Mouse (Mus musculus) megakaryocyte, embryonic 14.5 days (primary cell): ENCODE data around the gene Pibf1. TPM values are rescaled to one million over a fixed set of nuclear protein-coding genes. Genes with fewer than 3 reads are reported as not detected.

ENCODE experiments used
- H3K27me3 ChIP-seq: replicated peaks from 2 replicates; pipeline ENCODE3; 2012; ENCODE audit warnings: inconsistent platforms
- H3K36me3 ChIP-seq: replicated peaks from 2 replicates; pipeline ENCODE3; 2012; ENCODE audit warnings: low read length, inconsistent platforms, mixed read lengths
- H3K4me1 ChIP-seq: 2 replicates; pipeline ENCODE4 v1.6.1; 2012; ENCODE audit warnings: inconsistent platforms
- H3K4me3 ChIP-seq: replicated peaks from 2 replicates; pipeline ENCODE3; 2012; ENCODE audit warnings: moderate library complexity, mild to moderate bottlenecking, inconsistent platforms
- H3K9me3 ChIP-seq: 2 replicates; pipeline ENCODE4 v1.6.1; 2012; ENCODE audit warnings: inconsistent platforms
- FLI1 ChIP-seq: IDR thresholded peaks from 2 replicates; pipeline ENCODE4 v1.6.1; 2012; ENCODE audit warnings: low read length, inconsistent platforms, mixed read lengths
- GATA1 ChIP-seq: IDR thresholded peaks from 3 replicates; pipeline ENCODE4 v1.6.1; 2012; ENCODE audit warnings: mixed read lengths, low read length, inconsistent platforms, borderline replicate concordance
- polyA plus RNA-seq: library from polyadenylated mRNA; stranded (reverse); fragments of >175 nt; gene quantifications from 2 replicates; pipeline ENCODE4 v1.2.3, GENCODE M21; 2012; ENCODE audit warnings: low replicate concordance; ENCODE audit not compliant: insufficient read depth

Gene Pibf1
- polyA plus RNA-seq, 1 experiment = 0.36 TPM

DNA sequence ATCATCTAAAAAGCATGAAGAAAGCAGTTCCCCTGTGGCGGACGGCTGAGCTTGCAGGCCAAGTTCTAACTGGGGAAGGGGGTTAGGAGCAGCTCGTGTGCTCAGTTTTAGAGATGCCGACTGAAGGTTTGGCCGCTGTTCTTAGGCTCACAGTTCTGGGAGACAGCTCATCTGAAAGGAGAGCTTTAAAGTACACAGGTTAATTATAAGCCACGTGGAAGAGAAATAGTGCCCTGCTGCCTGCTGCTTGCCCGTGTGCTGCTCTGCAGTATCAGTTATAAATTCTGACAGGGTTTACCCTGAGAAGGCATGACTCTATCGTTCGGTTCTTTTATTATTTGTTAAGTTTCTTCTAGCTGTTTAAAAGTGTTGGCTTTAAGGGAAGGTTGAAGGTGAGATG is 36.5 kb downstream of the Pibf1 start:
- H3K4me3 ChIP-seq = no peak overlapping the region
- no peaks in the 10 kb centered on the region for H3K9me3 ChIP-seq

DNA sequence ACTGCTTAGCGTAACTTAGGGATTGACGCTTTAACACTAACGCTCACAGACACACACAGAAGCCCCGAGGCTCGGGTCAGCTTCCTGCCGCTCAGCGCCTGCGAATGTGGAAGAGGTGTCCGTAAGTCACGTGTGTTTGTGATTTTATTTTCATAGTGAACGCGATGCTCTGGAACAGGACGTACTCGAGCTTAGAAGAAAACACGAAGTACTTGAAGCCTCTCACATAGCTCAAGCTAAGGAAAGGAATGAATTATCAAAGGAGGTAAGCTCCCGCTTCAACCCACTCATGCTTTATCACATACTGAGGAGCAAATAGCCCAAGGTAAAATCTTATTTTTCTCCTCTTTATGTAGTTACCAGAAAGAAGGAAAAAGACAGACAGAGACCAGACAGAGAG is 37.1 kb downstream of the Pibf1 start:
- Histone ChIP-seq H3K4me1 (no peaks in the 10 kb centered on the region), H3K4me3 (no peak overlapping the region), H3K36me3 (peaks cover 78% of the 10 kb centered on the region), H3K9me3 (no peaks in the 10 kb centered on the region), H3K27me3 (no peaks in the 10 kb centered on the region)
- no peak for TF ChIP-seq GATA1
- TF ChIP-seq FLI1 = no peak

More for the DNA sequence above, 36.5 kb downstream of the Pibf1 start:
- Histone ChIP-seq H3K4me1 (no peaks in the 10 kb centered on the region), H3K36me3 (peaks cover 79% of the 10 kb centered on the region), H3K27me3 (no peaks in the 10 kb centered on the region)
- no peak for TF ChIP-seq GATA1
- no peak for TF ChIP-seq FLI1

DNA sequence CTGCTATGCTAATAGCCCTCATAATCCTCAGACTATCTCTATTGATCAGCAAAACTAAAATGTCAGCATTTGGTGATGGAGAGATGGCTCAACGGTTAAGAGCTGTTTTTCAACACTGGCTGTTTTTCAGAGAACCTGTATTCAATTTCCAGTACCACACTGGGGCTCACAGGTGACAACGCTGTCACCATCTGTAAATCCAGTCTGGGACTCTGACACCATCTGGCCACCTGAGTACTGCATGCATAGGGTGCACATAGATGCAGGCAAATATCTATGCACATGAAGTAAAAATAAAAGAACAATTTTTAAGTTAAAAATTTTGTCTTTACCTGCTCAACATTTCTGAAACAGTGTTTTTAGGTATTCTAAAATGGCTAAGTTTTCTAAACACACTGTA is 40.8 kb downstream of the Pibf1 start:
- H3K4me3 ChIP-seq = no peak overlapping the region
- no peak for TF ChIP-seq GATA1
- TF ChIP-seq FLI1 = no peak
- no peaks in the 10 kb centered on the region for H3K9me3 ChIP-seq
- H3K4me1 ChIP-seq = peaks cover 3% of the 10 kb centered on the region; the same call in 1 of the 2 replicates
- H3K27me3 ChIP-seq = no peaks in the 10 kb centered on the region
- peaks cover 84% of the 10 kb centered on the region for H3K36me3 ChIP-seq

DNA sequence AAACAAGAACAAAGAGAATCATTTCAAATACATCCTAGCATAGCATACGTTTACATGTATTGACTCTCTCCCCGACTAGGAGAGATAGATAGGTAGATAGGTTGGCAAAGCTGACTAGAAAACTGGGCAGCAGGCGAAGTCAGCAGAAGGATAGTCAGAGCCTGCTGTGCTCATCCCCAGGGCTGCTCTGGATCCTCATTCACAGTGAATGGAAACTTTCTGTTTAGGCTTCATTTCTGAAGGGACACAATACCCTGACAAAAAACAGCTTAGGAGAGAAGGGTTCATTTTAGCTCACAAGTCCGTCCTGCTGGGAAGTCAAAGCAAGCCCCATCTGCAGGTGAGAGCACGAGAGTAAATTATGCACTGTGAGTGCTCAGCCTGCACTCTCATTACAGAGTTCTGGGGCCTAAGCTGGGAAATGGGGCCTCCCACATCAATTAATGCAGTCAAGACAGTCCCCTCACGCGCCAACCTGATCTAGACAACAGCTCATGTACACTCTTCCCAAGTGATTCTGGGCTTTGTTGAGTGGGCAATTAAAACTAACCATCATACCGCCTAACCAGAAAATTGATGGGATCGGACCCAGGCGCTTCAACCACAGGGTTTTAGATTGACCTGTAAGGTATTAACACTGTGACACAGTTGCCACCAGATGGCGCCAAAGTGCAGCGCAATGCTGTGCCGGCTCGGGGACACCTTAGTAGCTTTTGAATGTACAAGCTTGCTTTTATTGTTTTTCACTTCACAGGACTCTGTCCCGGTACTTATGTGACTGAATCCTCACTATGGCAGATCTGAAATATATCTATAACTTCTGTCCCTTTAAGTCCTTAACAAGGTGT is 42.8 kb downstream of the Pibf1 start:
- TF ChIP-seq FLI1 (no peak), GATA1 (no peak)
- H3K27me3 ChIP-seq = no peaks in the 10 kb centered on the region
- H3K9me3 ChIP-seq = no peaks in the 10 kb centered on the region
- H3K36me3 ChIP-seq = peaks cover 78% of the 10 kb centered on the region
- H3K4me1 ChIP-seq = peaks cover 3% of the 10 kb centered on the region; the same call in 1 of the 2 replicates
- no peak overlapping the region for H3K4me3 ChIP-seq

DNA sequence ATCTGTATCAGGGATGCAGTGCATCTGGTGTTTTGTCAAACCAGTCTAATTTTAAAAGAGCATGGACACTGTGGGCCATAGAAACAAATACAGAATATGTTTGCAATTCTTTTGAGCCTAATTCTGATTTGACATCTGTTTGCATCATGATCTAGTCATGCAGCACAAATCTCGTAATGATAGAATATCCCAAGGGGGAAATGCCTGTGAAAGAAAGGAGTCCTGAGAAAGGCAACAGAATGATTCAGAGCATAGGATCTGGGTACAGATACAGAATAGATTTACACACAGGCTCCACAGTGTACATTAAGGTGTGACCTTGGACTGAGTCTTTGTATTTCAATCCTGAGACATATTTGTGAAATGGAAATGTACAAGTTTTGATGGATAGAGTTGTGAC is 47.6 kb downstream of the Pibf1 start:
- H3K9me3 ChIP-seq = no peaks in the 10 kb centered on the region
- H3K4me3 ChIP-seq = no peak overlapping the region
- peaks cover 83% of the 10 kb centered on the region for H3K36me3 ChIP-seq
- no peak for TF ChIP-seq GATA1
- no peak for TF ChIP-seq FLI1
- peaks cover 6% of the 10 kb centered on the region for H3K4me1 ChIP-seq
- H3K27me3 ChIP-seq = no peaks in the 10 kb centered on the region

DNA sequence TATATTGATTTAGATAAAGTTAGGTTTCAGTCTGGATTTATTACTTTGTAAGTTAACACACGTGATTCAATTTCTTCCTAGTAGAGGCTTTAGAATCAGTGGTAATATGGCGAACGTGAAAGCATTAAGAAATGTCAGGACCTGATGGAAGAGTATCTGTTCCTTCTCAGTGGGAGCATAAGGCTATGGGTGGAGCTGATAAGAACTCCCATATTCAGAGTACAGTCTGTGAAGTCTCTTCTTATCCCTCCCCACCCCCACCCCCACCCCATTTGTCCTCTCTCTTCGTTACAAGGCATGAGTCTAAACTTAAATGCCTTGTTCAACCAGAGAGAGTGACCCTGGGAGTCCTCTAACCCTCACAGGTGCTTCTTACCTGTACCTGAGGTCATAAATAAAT is 53.5 kb downstream of the Pibf1 start:
- TF ChIP-seq GATA1 = no peak
- TF ChIP-seq FLI1 = no peak
- Histone ChIP-seq H3K4me1 (peaks cover 3% of the 10 kb centered on the region; the same call in 1 of the 2 replicates), H3K27me3 (no peaks in the 10 kb centered on the region), H3K9me3 (no peaks in the 10 kb centered on the region), H3K4me3 (no peak overlapping the region), H3K36me3 (peaks cover 85% of the 10 kb centered on the region)

DNA sequence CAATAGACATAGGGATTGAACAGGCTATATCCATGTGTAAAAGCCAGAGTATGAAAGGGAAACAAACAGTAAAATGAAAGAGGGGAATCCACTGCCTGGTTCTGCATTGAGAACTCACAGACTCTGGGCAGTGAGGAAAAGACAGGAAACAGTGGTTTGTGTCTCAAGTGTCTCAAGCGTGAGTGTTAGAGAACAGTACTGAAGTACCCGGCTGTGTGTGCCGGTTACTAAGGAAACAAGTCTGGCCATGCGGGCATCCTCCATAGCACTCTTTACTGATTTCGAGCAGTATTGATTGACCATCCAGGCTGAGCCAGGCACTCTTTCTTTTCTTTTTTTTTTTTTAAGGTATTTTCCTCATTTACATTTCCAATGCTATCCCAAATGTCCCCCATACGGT is 60.7 kb downstream of the Pibf1 start:
- Histone ChIP-seq H3K27me3 (no peaks in the 10 kb centered on the region), H3K4me1 (peaks cover 5% of the 10 kb centered on the region; the same call in 1 of the 2 replicates), H3K9me3 (no peaks in the 10 kb centered on the region), H3K4me3 (no peak overlapping the region), H3K36me3 (peaks cover 75% of the 10 kb centered on the region)
- TF ChIP-seq FLI1 (no peak), GATA1 (no peak)

DNA sequence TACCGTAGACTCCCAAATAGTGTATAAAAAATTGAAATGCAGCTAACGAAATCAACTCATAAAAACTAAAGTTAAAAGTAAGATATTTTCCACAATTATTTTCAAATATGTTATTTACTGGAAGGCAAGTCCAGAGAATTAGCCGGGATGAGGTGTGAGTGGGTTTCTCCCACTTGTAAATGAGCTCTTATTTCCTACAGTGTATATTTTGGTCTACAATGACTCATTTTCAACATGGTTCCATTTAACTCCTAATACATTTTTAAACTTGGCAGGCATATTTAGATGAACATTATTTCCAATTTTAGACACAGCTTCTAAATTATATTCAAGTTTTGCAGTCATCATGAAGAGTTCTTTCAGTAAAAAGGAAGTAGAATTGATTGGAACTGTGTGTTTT is 63.8 kb downstream of the Pibf1 start:
- no peak for TF ChIP-seq FLI1
- no peak for TF ChIP-seq GATA1
- no peak overlapping the region for H3K4me3 ChIP-seq

DNA sequence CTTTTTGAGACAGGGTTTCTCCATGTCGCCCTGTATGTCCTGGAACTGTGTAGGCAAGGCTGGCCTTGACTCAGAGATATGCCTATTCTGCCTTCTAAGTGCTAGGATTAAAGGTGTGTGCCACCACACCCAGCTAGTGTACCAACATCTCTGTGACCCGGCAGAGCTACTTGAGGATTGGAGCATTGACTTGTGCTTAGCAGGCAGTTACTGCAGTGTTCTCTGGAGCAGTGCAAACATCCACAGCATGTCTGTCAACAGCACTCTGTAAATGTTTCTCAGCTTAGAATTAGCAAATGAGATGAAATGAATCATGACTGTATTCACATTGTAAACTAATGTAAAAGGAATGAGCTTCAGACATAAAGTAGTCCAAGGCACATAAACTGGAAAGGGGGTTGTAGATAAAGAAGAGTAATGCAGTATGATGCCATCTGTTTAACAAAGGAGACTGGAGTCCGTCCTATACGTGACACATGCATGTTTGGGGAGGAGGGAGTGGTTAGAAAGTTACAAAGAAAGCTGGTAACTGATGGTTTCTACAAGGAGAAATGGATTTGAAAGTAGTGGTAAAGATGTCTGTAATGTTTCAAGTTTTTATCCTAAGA is 75.0 kb downstream of the Pibf1 start:
- Histone ChIP-seq H3K4me1 (no peaks in the 10 kb centered on the region), H3K4me3 (no peak overlapping the region), H3K36me3 (peaks cover 44% of the 10 kb centered on the region), H3K9me3 (no peaks in the 10 kb centered on the region), H3K27me3 (no peaks in the 10 kb centered on the region)
- TF ChIP-seq FLI1 (no peak), GATA1 (no peak)

More for the DNA sequence above, 63.8 kb downstream of the Pibf1 start:
- Histone ChIP-seq H3K9me3 (no peaks in the 10 kb centered on the region), H3K27me3 (no peaks in the 10 kb centered on the region), H3K36me3 (peaks cover 68% of the 10 kb centered on the region), H3K4me1 (peaks cover 12% of the 10 kb centered on the region)

DNA sequence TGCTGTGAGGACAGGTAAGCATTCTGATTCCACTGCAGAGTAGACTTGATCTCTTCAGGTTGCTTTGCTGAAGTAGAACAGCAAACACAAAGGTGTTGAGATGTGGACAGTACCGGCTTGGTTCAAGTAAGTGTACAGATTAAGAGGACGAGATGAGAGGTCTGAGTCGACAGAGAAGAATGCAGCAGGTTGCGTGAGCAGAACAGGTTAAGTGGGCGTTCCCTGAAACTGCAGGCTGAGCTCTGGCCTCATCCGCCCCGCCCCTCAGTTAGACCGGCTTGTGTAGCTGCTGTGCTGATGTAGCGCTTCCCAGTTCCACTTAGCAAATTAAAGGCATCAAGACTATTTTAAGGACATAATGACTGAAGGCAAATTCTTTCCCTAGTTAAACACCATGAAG is 77.3 kb downstream of the Pibf1 start:
- H3K4me1 ChIP-seq = no peaks in the 10 kb centered on the region
- no peaks in the 10 kb centered on the region for H3K27me3 ChIP-seq
- TF ChIP-seq FLI1 = no peak
- no peak for TF ChIP-seq GATA1
- H3K36me3 ChIP-seq = peaks cover 51% of the 10 kb centered on the region
- no peaks in the 10 kb centered on the region for H3K9me3 ChIP-seq
- no peak overlapping the region for H3K4me3 ChIP-seq
